Mouse (Mus musculus) kidney, postnatal 10 days (tissue): ENCODE results near the gene Tmem243.

Experiments
- DNase-seq: peaks from one replicate; pipeline ENCODE4 v3.0.0; 2021; ENCODE audit warnings: mixed read lengths

The Tmem243 gene

DNA sequence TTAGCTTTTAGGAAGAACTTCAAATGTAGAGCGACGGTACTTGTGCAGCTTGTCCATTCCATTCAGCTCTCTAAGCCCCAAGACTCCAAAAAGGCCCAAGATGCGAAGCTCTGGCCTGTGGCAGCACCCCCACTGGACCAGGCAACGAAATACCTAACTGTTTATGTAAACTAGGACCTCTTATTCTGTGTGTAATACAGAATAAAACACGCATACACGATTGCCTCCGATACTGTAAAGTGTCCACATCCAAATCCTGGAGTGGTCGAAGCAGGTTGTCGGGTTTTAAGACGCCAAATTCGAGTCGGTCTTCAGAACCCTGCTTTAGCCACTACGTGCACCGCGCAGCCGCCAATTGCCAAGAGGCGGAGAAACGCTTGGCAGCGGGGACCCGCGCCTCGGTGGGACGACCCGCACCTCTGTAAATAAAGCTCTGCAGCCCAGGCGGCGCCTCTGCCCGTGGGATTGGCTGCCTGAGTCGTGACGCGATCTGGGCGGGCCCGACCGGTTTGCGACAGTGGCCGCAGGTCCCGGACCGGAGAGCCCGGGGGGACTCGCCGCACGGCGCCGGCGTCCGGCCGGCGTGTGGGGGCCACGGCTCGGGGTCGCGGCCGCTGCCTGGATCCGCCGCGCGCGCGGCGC is at the start of gene Tmem243:
Gene Tmem243, plus strand, starts transcription at position 462 of the 642 bp plus-strand sequence.
- DNase-seq: peak; percentile 95

DNA sequence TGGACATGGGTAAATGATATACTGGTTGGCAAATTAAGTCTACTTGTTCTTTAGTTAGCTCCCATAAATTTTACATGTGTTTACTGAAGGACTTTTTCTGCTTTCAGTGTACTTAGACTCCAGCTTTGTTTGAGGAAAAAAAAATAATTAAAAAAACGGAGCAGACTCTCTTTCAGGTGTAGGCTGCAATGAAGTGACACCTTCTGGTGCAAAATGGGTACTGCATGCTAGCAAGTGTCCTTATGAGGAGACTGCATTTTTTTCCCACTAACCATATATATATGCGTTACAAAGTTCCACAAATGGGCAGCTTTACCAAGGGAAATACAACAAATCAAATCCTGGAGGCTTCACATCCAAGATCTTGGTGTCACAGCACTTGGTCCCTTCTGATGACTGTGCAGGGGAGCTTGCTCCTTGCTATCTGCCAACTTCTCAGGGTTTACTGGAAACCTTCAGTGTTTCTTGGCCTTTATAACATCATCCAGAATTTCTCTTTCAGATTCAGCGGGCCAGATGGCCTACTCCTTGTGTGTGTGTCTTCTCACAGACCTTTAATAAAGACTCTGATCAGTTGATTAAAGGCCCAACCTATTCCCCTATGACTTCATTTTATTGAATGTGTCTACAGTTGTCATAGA is 44.3 kb upstream of the Tmem243 start:
- DNase-seq: peak; percentile 82

DNA sequence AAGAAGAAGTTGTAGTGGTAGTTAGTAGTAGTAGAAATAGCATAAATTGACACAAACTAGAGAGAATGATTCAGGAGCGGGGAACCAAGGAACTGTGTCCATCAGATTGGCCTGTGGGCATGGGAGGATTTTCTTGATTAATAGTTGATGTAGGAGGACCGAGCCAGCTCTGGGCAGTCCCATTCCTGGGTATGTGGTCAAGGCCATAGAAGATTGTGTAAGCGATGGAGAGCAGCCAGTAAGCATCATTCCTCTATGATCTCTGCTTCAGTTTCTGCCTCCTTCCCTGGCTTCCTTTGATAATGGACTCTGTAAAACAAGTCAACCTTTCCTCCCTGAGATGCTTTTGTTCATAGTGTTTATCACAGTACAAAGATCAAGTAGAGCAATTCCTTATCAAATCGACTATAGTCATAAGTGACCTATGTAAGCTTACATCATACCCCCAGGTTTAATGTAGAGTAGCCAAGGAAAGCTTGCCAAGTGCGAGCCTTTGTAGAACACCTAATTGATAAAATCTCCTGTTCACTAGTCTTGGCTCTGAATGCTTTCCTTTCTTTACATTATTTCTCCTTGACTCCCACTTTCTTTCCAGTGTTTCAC is 43.1 kb upstream of the Tmem243 start:
- DNase-seq: no peak

DNA sequence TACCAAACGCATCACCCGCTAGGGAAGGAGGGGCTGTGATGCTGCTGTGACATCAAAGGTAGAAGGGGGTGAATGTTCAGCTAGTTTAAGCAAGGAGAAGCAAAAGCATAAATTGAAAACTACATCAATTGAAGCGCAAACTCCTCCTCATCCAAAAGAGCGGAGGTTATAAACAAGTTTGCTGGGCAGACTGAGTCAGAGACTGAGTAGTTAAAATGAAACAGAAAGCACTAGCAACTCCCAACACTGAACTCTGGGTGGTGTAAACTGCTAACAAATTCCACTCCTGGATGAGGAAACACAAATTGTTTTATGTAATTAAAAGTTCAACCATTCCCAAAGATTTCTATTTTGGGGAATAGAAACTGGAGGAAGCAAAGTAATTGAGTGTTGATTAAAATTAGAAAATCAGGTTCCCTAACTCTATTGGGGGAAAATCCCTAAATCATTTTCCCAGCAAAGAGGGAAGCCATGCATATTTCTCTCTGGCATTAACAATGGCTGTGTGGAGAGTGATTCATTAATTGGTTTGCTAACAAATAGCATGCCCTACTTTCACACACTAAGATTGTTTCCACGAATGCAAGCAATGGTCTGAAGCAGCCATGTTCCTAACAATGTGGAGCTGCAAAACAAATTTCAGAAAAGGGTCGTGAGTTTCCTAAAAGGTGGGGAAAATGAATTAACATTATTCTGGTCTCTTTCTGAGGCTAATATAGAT is 41.0 kb upstream of the Tmem243 start:
- DNase-seq: no peak

DNA sequence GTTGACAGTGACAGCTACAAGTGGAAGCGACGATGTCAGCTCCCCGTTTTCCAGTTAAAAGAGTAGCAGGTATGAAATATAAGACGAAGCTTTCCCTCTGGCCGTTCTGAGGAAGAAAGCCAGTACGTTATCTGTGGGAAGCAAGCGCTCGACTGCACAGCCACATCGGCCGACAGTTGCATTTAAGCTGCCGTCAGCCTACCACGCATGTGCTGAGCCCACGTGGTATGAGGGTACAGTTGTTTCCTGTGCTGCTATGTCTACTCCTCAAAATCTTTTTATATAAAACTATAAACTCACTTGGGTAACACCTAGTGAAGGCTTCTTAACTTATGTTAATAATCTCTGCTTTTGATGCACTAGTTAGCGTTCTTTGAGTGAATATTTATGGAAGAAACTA is 40.2 kb upstream of the Tmem243 start:
- DNase-seq: no peak

DNA sequence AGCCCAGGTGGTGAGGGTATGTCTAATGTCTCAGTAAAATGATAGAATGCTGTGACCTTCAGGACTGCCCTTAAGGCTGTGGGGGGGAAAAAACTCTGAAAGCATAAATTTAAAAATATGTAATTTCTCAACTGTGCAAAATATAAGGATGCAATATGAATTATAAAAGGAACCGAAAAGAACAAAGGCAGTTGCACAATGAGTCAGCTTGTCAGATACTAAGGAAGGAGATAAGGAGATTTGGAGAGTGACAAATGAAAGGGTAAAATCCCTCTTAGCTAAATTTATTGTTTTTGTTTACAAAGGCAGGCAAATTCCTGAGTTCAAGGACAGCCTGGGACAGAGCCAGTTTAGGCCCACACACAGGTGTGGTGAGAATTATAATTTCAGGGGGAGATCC is 36.3 kb upstream of the Tmem243 start:
- no peak for DNase-seq

DNA sequence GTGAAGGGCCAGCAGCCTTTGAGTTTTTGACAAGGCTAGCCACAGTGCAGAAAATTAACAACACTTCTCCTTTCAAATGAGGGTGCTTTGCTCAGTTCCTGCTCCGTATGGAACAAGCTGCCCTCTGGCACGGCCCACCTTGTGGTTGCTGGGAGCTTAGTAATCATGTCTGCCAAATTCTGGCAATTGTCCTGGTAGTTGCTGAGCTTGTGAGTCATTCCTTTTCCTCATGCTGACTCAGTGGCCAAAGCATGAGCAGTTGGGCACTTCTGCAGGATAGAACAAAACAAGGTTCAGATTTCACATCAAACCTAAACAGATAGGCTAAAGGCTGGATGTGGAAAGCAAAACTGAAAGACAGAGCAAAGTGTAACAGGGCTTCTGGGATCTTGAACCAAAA is 31.6 kb upstream of the Tmem243 start:
- no peak for DNase-seq

DNA sequence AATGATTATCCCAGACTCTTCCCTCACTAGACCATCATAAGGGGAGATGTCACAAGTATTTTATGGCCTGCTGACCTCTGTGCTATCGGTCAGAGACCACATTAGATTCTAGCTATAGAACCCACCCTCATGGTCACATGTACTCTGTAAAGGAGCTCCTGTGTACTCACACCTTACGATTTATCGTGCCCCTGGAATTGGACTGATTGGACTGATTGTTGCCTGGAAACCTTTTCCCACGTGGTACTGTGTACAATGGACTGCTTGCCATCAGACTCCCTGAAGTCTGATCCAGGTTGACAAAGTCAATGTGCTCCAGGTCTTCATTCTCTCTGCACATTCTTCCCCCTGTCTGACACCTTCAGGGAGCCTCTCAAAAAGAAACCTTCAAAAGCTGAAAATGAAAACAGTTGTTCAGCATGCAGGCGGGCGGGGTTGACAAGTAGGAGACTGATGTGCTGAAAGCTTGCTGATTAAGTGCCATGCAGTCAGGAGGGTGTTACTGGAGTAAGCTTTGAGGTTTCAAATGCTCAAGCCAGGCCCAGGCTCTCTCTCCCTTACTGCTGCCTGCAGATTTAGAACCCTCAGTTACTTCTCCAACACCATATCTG is 30.8 kb upstream of the Tmem243 start:
- DNase-seq: no peak

DNA sequence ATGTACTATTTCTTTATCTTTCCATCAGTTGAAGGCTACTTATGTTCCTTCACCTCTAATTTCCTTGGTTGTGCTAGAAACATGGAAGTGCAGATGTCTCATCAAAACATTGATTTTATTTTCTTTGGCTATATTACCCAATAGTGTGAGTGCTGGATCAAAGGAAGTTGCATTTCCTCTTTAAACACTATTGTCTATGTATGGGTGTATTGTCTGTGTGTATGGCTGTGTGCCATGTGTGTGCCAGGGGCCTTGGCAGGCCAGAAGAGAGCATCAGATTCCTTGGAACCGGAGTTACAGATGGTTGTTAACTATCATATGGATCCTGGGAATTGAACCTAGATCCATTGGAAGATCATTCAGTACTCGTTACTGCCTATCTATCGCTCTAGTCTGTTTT is 29.1 kb upstream of the Tmem243 start:
- DNase-seq: no peak

DNA sequence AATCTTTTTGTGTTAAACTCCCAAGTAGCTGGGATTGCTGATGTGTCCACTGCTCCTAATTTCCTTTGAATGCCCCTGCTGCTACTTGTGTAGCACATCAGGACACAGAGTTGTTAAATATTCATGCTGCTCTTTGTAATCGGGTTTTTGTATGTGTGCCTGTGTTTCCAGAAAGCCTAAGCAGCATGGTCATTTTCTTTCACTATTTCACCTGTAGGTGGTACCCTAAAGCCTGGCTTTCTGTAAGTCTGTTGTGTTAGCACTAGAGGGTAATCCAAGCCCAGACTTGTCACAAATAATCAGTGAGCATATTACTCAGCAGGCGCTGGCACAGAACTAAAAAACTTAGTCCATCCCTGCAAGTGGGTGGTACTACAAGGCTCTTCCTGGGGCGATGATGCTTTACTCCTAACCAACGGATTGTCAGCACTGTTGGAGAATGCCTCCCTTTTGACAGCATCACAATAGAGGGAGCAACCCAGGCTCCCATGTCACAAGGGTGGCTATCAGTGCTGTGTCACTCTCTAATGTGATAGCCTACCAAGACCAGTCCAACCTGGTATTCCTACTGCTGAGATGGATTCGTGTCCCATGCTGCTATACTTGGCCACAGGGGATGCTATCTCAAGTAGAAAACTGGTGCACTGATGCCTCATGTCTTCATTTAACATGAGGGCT is 27.2 kb upstream of the Tmem243 start:
- DNase-seq: no peak

DNA sequence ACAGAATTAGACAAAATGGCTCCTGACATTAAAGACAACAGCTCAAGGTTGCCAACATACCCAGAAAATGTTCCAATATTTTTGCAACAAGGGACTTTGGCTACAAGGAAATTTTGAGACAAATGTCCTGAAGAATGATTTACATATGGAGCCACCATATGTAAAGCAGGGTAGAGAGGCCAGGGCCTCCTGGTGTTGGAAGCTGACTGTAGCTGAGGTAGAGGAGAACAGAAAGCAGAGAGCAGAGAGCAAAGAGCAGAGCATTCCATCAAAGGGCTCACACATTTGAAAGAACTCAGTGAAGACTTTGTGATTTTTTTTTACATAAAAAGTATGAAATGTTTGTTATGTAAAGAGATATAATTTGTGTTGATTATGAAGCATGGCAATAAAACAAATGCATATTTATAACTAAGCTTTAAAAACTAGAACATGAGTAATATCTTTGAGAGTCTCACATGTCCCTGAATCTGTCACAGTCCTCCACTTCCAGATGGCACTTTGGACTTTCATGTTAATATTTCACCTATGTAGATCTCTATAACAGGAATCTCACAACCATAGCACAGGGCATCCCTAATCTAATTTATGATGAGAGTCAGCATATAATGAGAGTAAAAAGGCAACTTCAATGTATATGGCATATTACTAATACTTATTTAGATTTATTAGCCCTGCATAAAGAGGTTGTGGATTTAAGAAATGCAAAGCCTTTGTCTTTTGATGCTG is 20.5 kb upstream of the Tmem243 start:
- DNase-seq: no peak

DNA sequence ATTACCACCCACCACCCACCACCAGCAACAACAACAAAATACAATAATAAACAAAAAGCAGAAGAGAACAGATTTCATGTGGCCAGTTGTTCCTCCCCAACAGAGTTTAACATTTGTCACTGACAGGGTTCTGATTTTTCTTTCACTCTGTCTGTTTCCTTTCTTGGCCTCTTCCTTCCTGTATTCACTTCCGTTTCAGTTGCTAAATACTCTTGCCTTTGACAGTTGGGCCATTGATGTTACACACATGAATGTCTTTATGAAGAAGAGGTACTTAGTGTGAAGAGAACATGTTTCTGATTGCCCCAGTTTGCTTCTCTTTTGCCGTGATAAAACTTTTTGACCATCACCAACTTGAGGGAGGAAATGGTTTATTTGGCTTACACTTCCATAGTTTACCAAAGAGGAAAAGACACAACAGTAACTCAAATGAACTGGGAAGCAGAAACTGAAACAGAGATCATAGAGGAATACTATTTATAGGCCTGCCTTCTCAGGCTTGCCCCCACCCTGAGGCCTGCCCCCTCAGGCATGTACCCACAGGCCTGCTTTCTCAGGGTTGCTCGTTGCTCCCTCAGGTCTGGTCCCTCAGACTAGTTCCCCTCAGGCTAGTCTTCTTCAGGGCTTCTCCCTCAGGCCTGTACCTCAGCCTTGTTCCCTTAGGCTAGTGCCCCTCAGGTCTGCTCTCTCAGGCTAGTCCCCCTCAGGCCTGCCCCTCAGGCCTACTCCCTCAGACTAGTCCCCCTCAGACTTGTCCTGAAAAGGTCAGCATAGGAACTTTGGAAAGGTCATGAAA is 13.3 kb upstream of the Tmem243 start:
- no peak for DNase-seq

DNA sequence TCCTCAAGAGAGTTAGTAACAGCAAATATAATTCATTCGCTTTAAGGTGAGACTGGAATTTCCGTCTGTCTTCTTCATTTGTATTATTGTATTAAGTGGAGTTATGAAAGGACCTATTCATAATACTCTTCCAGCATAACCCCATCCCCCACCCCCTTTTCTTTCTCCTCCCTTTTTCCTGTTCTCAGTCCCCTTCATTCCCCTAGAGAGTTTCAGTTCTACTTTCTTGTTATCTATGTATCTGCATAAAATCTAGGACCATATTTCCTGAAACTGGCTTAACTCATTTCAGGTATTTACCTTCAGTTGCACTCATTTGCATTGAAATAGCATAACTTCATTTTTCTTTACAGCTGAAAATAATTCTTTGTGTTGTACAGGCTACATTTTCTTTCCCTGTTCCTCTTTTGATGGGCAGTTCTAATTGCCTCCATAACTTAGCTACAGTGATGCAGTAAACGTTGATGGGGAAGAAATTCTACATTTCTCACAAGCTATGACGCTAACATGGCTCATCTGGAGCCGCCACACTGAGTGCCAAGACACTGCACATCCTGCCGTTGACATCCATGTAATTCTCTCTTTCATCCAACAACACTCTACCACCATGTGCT is 9.9 kb upstream of the Tmem243 start:
- DNase-seq: no peak

DNA sequence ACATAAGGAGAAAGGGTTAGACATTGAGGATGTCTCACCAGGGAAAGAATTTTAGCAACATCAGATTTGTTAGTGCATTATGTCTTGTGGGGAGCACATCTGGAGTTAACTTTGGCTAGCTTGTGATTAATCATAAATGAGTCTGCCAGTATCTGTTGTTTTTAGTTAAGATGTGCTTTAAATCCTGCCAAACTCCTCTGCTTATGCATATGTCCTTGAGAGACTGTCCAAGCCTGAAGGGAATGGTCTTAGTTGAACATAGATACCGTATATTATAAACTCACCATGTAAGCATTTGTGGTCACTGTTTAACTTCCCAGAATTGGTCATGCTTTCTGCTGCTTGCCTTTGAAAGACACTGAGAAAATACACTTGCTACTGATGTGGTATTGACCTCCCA is 7.8 kb upstream of the Tmem243 start:
- DNase-seq: no peak

DNA sequence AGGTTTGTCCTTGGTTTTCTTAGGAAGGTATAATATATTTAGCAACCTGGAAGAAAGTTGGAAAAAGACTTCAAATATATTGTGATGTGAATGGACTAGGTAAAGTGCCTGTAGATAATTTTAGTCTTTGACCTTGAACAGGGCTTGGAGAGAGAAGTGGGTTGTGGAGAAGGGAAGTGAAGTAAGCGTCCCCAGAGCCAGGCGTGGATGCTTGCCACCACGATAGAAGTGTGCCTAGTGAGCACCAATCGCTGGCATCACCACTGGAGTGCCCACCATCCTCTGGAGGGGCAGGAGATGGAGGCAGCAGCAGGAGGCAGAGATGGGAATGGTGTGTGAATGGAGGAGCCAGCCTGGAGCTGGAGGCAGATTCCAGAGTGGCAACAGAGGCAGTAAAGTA is 7.0 kb upstream of the Tmem243 start:
- DNase-seq: no peak

DNA sequence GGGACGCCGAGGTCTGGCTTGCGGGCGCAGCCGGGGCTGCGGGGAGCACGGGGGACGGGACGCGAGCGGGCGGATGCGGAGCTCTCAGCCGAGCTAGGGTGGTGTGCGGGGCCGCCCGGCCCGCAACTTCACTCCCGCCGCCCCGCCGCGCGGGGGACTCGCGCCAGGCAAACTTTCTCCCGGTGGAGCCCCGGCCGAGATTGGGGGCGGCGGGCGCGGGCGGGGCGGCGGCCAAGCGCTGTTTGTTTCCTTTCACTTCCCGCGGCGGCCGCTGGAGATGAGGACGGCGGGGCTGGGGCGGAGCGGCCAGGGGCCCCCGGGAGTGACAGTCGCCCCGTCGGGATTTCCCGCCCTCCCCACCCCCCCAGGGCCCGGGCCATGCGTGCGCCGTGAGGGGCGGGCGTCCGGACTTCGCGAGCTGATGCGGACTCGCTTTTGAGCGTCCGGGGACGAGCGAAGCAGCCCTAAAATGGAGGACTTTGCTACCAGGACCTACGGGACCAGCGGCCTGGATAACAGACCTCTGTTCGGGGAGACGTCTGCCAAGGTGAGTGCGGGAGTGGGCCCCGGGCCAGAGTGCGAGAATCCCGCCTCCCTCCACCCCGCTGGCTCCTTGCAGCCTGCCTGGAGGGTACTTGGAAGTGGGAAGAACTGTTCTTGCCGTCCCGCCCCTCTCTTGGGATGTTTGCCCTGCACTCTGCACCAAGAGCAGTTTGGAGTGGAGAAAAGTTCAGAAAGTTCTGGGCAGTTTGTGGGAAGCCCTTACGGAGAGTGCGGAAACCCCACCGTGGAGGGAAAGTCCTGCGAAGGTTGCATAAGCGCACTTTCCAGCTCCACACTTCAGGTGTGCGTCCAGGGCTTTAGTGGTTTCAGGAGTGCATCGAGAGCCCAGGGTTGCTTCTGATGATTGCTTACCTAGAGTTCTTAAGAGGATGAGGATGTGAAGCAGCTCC is 657 bp downstream of the Tmem243 start:
- peak; percentile 79 for DNase-seq

DNA sequence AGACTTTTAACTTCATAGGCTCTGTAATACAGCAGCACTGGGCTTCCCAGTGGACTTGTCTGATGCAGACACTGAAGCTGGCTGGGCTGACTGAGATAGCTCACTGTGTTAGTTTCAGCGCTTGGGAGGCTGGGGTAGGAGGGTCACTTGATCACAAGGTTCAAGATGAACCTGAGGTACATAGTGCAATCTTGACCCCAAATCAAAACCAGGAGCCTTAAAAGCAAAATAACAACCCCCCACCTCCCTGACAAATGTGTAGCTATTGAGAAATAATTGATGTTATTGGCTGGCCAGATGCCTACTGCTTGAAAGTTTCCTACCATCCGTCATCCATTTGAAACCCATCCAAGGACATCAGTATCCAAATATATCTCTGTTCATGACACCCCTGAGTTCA is 2.2 kb downstream of the Tmem243 start:
- no peak for DNase-seq

DNA sequence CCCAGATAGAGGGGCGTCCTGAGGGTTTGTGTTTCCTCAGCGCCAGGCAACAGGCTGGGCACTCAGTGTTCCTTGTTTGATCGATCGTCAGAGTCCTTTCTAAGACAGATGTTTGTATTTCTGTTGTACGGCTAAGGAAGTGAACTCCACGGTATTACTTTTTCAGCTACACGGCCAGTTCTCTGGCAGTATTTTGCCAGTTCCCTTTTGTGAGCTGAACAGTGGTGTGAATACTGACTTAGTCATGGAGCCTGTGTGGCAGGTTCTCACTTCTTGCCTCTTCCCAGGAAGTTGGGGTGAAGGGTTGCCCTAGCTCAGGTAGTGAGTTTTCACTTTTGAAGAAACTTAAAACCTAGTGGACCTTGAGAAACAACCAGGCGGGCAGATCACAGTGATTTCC is 3.5 kb downstream of the Tmem243 start:
- DNase-seq: no peak

DNA sequence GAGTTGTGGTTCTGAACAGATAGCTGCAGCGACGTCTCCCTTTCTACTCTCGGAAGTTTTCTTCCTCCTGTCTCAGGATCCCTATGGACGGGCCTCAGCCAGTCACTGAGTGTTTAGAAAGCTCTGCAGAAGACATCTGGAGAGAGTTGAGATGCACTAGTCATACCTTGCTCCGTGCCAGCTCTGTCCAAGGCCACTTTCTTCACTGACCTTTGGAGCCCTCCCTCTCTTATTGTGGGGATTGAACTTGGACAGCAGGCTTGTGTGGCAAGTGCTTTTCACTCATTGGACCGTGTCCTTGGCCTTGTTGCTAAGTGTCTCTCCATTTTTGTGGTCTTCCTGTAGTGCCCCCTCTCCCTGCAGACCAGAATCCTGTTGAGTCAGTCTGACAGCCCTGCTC is 6.3 kb downstream of the Tmem243 start:
- no peak for DNase-seq
